Mouse (Mus musculus): ENCODE results near the gene Ybx2. TPM values are rescaled to one million over a fixed set of nuclear protein-coding genes. Genes with fewer than 3 reads are reported as not detected.

The Ybx2 gene
- polyA plus RNA-seq, 1 experiment from 2014 or later: 0.42 TPM

GRCm38 (mm10) chr11:69930967-69931537 is 4.5 kb upstream of the Ybx2 start:
- Histone ChIP-seq H3K9me3 (ENCODE audit: control insufficient read depth) (no peaks in the 10 kb centered on the region), H3K4me1 (replicated peaks; ENCODE audit: control insufficient read depth, insufficient read depth, low read length) (peaks cover 6% of the 10 kb centered on the region), H3K27me3 (replicated peaks; ENCODE audit: control insufficient read depth, insufficient read depth, low read length) (peaks cover 5% of the 10 kb centered on the region), H3K4me3 (ENCODE audit: low read depth, low read length) (no peak overlapping the region), H3K36me3 (ENCODE audit: control insufficient read depth, insufficient read depth) (no peaks in the 10 kb centered on the region), H3K9ac (ENCODE audit: low read depth, low read length) (no peak overlapping the region), H3K4me2 (replicated peaks; ENCODE audit: low read depth) (no peak overlapping the region), H3K27ac (ENCODE audit: low read depth, low read length) (no peak overlapping the region)
- TF ChIP-seq CTCF (IDR thresholded peaks at IDR 0.05; ENCODE audit: low read depth): no peak
- no peak for ATAC-seq
- WGBS: 53% methylated on average over 3 of the region's 3 CpGs

- Histone ChIP-seq H3K27me3 (replicated peaks; ENCODE audit: control insufficient read depth, insufficient read depth, low read length) (peaks cover 5% of the 10 kb centered on the region), H3K36me3 (ENCODE audit: control insufficient read depth, insufficient read depth) (no peaks in the 10 kb centered on the region), H3K4me1 (replicated peaks; ENCODE audit: control insufficient read depth, insufficient read depth, low read length) (peaks cover 8% of the 10 kb centered on the region), H3K4me2 (replicated peaks; ENCODE audit: low read depth) (no peak overlapping the region), H3K27ac (ENCODE audit: low read depth, low read length) (no peak overlapping the region), H3K9ac (ENCODE audit: low read depth, low read length) (no peak overlapping the region), H3K4me3 (ENCODE audit: low read depth, low read length) (no peak overlapping the region), H3K9me3 (ENCODE audit: control insufficient read depth) (no peaks in the 10 kb centered on the region)
- no peak for TF ChIP-seq CTCF (IDR thresholded peaks at IDR 0.05; ENCODE audit: low read depth)
- 70% methylated on average over 8 of the region's 8 CpGs for WGBS
- ATAC-seq: no peak
Observed at GRCm38 (mm10) chr11:69931769-69932168, 3.8 kb upstream of the Ybx2 start.

- WGBS: 38% methylated on average over 3 of the region's 3 CpGs
Observed at GRCm38 (mm10) chr11:69932254-69932653, 3.3 kb upstream of the Ybx2 start.

GRCm38 (mm10) chr11:69933066-69933465 is 2.5 kb upstream of the Ybx2 start:
- no peak for TF ChIP-seq CTCF (IDR thresholded peaks at IDR 0.05; ENCODE audit: low read depth)
- WGBS: 61% methylated on average over 4 of the region's 4 CpGs
- peaks cover 5% of the 10 kb centered on the region for H3K27me3 ChIP-seq (replicated peaks; ENCODE audit: control insufficient read depth, insufficient read depth, low read length)
- H3K9ac ChIP-seq (ENCODE audit: low read depth, low read length): no peak overlapping the region
- no peak for ATAC-seq
- no peaks in the 10 kb centered on the region for H3K36me3 ChIP-seq (ENCODE audit: control insufficient read depth, insufficient read depth)
- H3K27ac ChIP-seq (ENCODE audit: low read depth, low read length): no peak overlapping the region
- H3K4me3 ChIP-seq (ENCODE audit: low read depth, low read length): no peak overlapping the region
- peaks cover 13% of the 10 kb centered on the region for H3K4me1 ChIP-seq (replicated peaks; ENCODE audit: control insufficient read depth, insufficient read depth, low read length)
- H3K4me2 ChIP-seq (replicated peaks; ENCODE audit: low read depth): no peak overlapping the region
- H3K9me3 ChIP-seq (ENCODE audit: control insufficient read depth): no peaks in the 10 kb centered on the region

More at GRCm38 (mm10) chr11:69932254-69932653, 3.3 kb upstream of the Ybx2 start:
- H3K9me3 ChIP-seq (ENCODE audit: control insufficient read depth): no peaks in the 10 kb centered on the region
- peaks cover 12% of the 10 kb centered on the region for H3K4me1 ChIP-seq (replicated peaks; ENCODE audit: control insufficient read depth, insufficient read depth, low read length)
- H3K4me2 ChIP-seq (replicated peaks; ENCODE audit: low read depth): no peak overlapping the region
- no peak overlapping the region for H3K4me3 ChIP-seq (ENCODE audit: low read depth, low read length)
- peaks cover 5% of the 10 kb centered on the region for H3K27me3 ChIP-seq (replicated peaks; ENCODE audit: control insufficient read depth, insufficient read depth, low read length)
- no peak overlapping the region for H3K9ac ChIP-seq (ENCODE audit: low read depth, low read length)
- H3K27ac ChIP-seq (ENCODE audit: low read depth, low read length): no peak overlapping the region
- ATAC-seq: no peak
- no peaks in the 10 kb centered on the region for H3K36me3 ChIP-seq (ENCODE audit: control insufficient read depth, insufficient read depth)
- peak; percentile 56 for TF ChIP-seq CTCF (IDR thresholded peaks at IDR 0.05; ENCODE audit: low read depth)

- peak overlapping the region; percentile 19 for H3K4me3 ChIP-seq (ENCODE audit: low read depth, low read length)
- no peaks in the 10 kb centered on the region for H3K36me3 ChIP-seq (ENCODE audit: control insufficient read depth, insufficient read depth)
- no peaks in the 10 kb centered on the region for H3K9me3 ChIP-seq (ENCODE audit: control insufficient read depth)
- peaks cover 13% of the 10 kb centered on the region for H3K4me1 ChIP-seq (replicated peaks; ENCODE audit: control insufficient read depth, insufficient read depth, low read length)
- H3K27me3 ChIP-seq (replicated peaks; ENCODE audit: control insufficient read depth, insufficient read depth, low read length): peaks cover 5% of the 10 kb centered on the region
- 1% methylated on average over 18 of the region's 18 CpGs for WGBS
- H3K4me2 ChIP-seq (replicated peaks; ENCODE audit: low read depth): peak overlapping the region; percentile 57
- no peak overlapping the region for H3K27ac ChIP-seq (ENCODE audit: low read depth, low read length)
- no peak overlapping the region for H3K9ac ChIP-seq (ENCODE audit: low read depth, low read length)
- TF ChIP-seq CTCF (IDR thresholded peaks at IDR 0.05; ENCODE audit: low read depth): peak; percentile 96
- ATAC-seq: peak; percentile 32; the same call in 1 of the 2 replicates
Observed at GRCm38 (mm10) chr11:69934169-69934568, 1.4 kb upstream of the Ybx2 start.

- WGBS: 13% methylated on average over 6 of the region's 6 CpGs
- no peaks in the 10 kb centered on the region for H3K36me3 ChIP-seq (ENCODE audit: control insufficient read depth, insufficient read depth)
- no peaks in the 10 kb centered on the region for H3K9me3 ChIP-seq (ENCODE audit: control insufficient read depth)
- peak overlapping the region; percentile 19; the same call in 1 of the 2 replicates for H3K4me3 ChIP-seq (ENCODE audit: low read depth, low read length)
- 0 out of 2 replicates have a peak overlapping the region, but pooled peaks have one; percentile 57 for H3K4me2 ChIP-seq (replicated peaks; ENCODE audit: low read depth)
- peaks cover 13% of the 10 kb centered on the region for H3K4me1 ChIP-seq (replicated peaks; ENCODE audit: control insufficient read depth, insufficient read depth, low read length)
- H3K27me3 ChIP-seq (replicated peaks; ENCODE audit: control insufficient read depth, insufficient read depth, low read length): peaks cover 5% of the 10 kb centered on the region
- TF ChIP-seq CTCF (IDR thresholded peaks at IDR 0.05; ENCODE audit: low read depth): no peak
- H3K9ac ChIP-seq (ENCODE audit: low read depth, low read length): no peak overlapping the region
- H3K27ac ChIP-seq (ENCODE audit: low read depth, low read length): no peak overlapping the region
- no peak for ATAC-seq
Observed at GRCm38 (mm10) chr11:69934681-69935080, 915 bp upstream of the Ybx2 start.
